Mouse (Mus musculus): ENCODE data around the gene Mup9.
"Not testable (repeated sequence)": the region's sequence is repeated elsewhere in the genome, so short reads cannot be mapped to it uniquely, and the experiment has no call there.

Mup9 gene

DNA sequence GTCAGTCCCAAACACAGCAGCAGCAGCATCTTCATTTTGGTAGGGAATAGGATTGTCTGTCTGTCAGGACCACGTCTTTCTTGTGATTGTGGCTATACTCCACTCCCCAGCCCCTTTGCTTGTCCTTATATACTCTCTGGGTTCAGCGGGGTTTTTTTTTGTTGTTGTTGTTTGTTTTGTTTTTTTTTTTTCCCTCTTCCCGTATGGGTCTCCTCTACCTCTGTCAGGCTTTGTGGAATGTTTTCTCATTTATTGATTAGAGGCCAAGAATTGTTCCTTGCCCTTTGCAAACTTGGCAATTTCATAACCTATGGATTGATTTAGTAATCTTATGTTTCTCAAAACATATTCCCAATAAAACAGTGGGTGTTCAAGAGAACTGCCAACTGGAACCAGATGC, at the start of gene Mup9:
TSS of gene Mup9 (minus strand) at position 101 of the 400 bp plus-strand sequence.
- not testable (repeated sequence) for DNase-seq (ENCODE audit: extremely low read depth, low read depth, low spot score)

All from fat pad, adult 2 months (tissue).